Mouse (Mus musculus): Measurements from ENCODE around the gene Pafah1b2. TPM values are rescaled to one million over a fixed set of nuclear protein-coding genes. Genes with fewer than 3 reads are reported as not detected.

Gene Pafah1b2
- polyA plus RNA-seq, 1 experiment from 2014 or later, result 174 TPM

- Histone ChIP-seq H3K4me2 (no peak overlapping the region), H3K27ac (no peak overlapping the region), H3K9me3 (no peaks in the 10 kb centered on the region), H3K4me1 (no peaks in the 10 kb centered on the region), H3K36me3 (peaks cover 74% of the 10 kb centered on the region), H3K27me3 (no peaks in the 10 kb centered on the region), H3K4me3 (no peak overlapping the region), H3K9ac (no peak overlapping the region)
- WGBS, result 78% methylated on average over 13 of the region's 13 CpGs
- no peak for ATAC-seq (ENCODE audit: borderline replicate concordance, extremely low read depth, low FRiP score, low TSS enrichment)
Observed at GRCm38 (mm10) chr9:45945721-45946120, 66.8 kb downstream of the Pafah1b2 start.

GRCm38 (mm10) chr9:45944506-45945400, 67.7 kb downstream of the Pafah1b2 start:
- no peak for ATAC-seq (ENCODE audit: borderline replicate concordance, extremely low read depth, low FRiP score, low TSS enrichment)
- no peaks in the 10 kb centered on the region for H3K4me1 ChIP-seq
- no peaks in the 10 kb centered on the region for H3K27me3 ChIP-seq
- 78% methylated on average over 13 of the region's 13 CpGs for WGBS
- no peaks in the 10 kb centered on the region for H3K9me3 ChIP-seq
- peaks cover 65% of the 10 kb centered on the region for H3K36me3 ChIP-seq
- no peak overlapping the region for H3K4me2 ChIP-seq
- H3K9ac ChIP-seq, result no peak overlapping the region
- no peak overlapping the region for H3K27ac ChIP-seq
- H3K4me3 ChIP-seq, result no peak overlapping the region

- Histone ChIP-seq H3K36me3 (peaks cover 60% of the 10 kb centered on the region), H3K27me3 (no peaks in the 10 kb centered on the region), H3K4me3 (no peak overlapping the region), H3K4me1 (no peaks in the 10 kb centered on the region), H3K27ac (no peak overlapping the region), H3K9me3 (no peaks in the 10 kb centered on the region), H3K9ac (no peak overlapping the region), H3K4me2 (no peak overlapping the region)
- 84% methylated on average over 8 of the region's 8 CpGs for WGBS
- ATAC-seq (ENCODE audit: borderline replicate concordance, extremely low read depth, low FRiP score, low TSS enrichment), result no peak; the same call in 1 of the 2 replicates
Observed at GRCm38 (mm10) chr9:45943628-45944505, 68.6 kb downstream of the Pafah1b2 start.

GRCm38 (mm10) chr9:45942916-45943315, 69.6 kb downstream of the Pafah1b2 start:
- H3K4me2 ChIP-seq, result no peak overlapping the region
- H3K27me3 ChIP-seq, result no peaks in the 10 kb centered on the region
- H3K27ac ChIP-seq, result no peak overlapping the region
- 82% methylated on average over 8 of the region's 8 CpGs for WGBS
- H3K9me3 ChIP-seq, result no peaks in the 10 kb centered on the region
- no peaks in the 10 kb centered on the region for H3K4me1 ChIP-seq
- no peak for ATAC-seq (ENCODE audit: borderline replicate concordance, extremely low read depth, low FRiP score, low TSS enrichment)
- H3K36me3 ChIP-seq, result peaks cover 58% of the 10 kb centered on the region
- no peak overlapping the region for H3K4me3 ChIP-seq
- no peak overlapping the region for H3K9ac ChIP-seq

- H3K27me3 ChIP-seq, result no peaks in the 10 kb centered on the region
- WGBS, result 89% methylated on average over 16 of the region's 16 CpGs
- no peaks in the 10 kb centered on the region for H3K9me3 ChIP-seq
- peaks cover 53% of the 10 kb centered on the region for H3K36me3 ChIP-seq
- H3K4me1 ChIP-seq, result no peaks in the 10 kb centered on the region
- no peak overlapping the region for H3K9ac ChIP-seq
- no peak for ATAC-seq (ENCODE audit: borderline replicate concordance, extremely low read depth, low FRiP score, low TSS enrichment)
- no peak overlapping the region for H3K4me3 ChIP-seq
- no peak overlapping the region for H3K27ac ChIP-seq
- H3K4me2 ChIP-seq, result no peak overlapping the region
Observed at GRCm38 (mm10) chr9:45942464-45942863, 70.0 kb downstream of the Pafah1b2 start.

GRCm38 (mm10) chr9:45941329-45941888, 71.1 kb downstream of the Pafah1b2 start:
- WGBS, result 59% methylated on average over 18 of the region's 18 CpGs

GRCm38 (mm10) chr9:45939794-45940193, 72.7 kb downstream of the Pafah1b2 start:
- H3K4me1 ChIP-seq, result peaks cover 16% of the 10 kb centered on the region
- no peak overlapping the region for H3K4me2 ChIP-seq
- H3K4me3 ChIP-seq, result no peak overlapping the region
- H3K36me3 ChIP-seq, result peaks cover 41% of the 10 kb centered on the region
- H3K9me3 ChIP-seq, result no peaks in the 10 kb centered on the region
- 79% methylated on average over 6 of the region's 6 CpGs for WGBS
- H3K27me3 ChIP-seq, result no peaks in the 10 kb centered on the region
- H3K9ac ChIP-seq, result no peak overlapping the region
- H3K27ac ChIP-seq, result no peak overlapping the region
- no peak for ATAC-seq (ENCODE audit: borderline replicate concordance, extremely low read depth, low FRiP score, low TSS enrichment)

More at GRCm38 (mm10) chr9:45941329-45941888, 71.1 kb downstream of the Pafah1b2 start:
- H3K4me2 ChIP-seq, result no peak overlapping the region
- H3K36me3 ChIP-seq, result peaks cover 48% of the 10 kb centered on the region
- H3K9me3 ChIP-seq, result no peaks in the 10 kb centered on the region
- no peak overlapping the region for H3K9ac ChIP-seq
- H3K27me3 ChIP-seq, result no peaks in the 10 kb centered on the region
- no peak overlapping the region for H3K27ac ChIP-seq
- H3K4me1 ChIP-seq, result peaks cover 5% of the 10 kb centered on the region; the same call in 1 of the 2 replicates
- ATAC-seq (ENCODE audit: borderline replicate concordance, extremely low read depth, low FRiP score, low TSS enrichment), result no peak
- H3K4me3 ChIP-seq, result no peak overlapping the region

- 81% methylated on average over 15 of the region's 15 CpGs for WGBS
- H3K9me3 ChIP-seq, result no peaks in the 10 kb centered on the region
- no peak for ATAC-seq (ENCODE audit: borderline replicate concordance, extremely low read depth, low FRiP score, low TSS enrichment)
Observed at GRCm38 (mm10) chr9:45938952-45939637, 73.4 kb downstream of the Pafah1b2 start.

GRCm38 (mm10) chr9:45938088-45938487, 74.4 kb downstream of the Pafah1b2 start:
- H3K27me3 ChIP-seq, result no peaks in the 10 kb centered on the region
- no peak overlapping the region for H3K4me2 ChIP-seq
- WGBS, result 80% methylated on average over 8 of the region's 8 CpGs
- peaks cover 16% of the 10 kb centered on the region for H3K4me1 ChIP-seq
- H3K4me3 ChIP-seq, result no peak overlapping the region
- no peak for ATAC-seq (ENCODE audit: borderline replicate concordance, extremely low read depth, low FRiP score, low TSS enrichment)
- H3K27ac ChIP-seq, result no peak overlapping the region
- no peaks in the 10 kb centered on the region for H3K9me3 ChIP-seq
- peaks cover 30% of the 10 kb centered on the region for H3K36me3 ChIP-seq
- H3K9ac ChIP-seq, result no peak overlapping the region

More at GRCm38 (mm10) chr9:45938952-45939637, 73.4 kb downstream of the Pafah1b2 start:
- Histone ChIP-seq H3K4me2 (no peak overlapping the region), H3K27ac (no peak overlapping the region), H3K4me3 (no peak overlapping the region), H3K9ac (no peak overlapping the region), H3K27me3 (no peaks in the 10 kb centered on the region), H3K4me1 (peaks cover 16% of the 10 kb centered on the region), H3K36me3 (peaks cover 35% of the 10 kb centered on the region)

GRCm38 (mm10) chr9:45936883-45937282, 75.6 kb downstream of the Pafah1b2 start:
- no peak overlapping the region for H3K9ac ChIP-seq
- peaks cover 28% of the 10 kb centered on the region for H3K4me1 ChIP-seq
- 18% methylated on average over 3 of the region's 3 CpGs for WGBS
- H3K36me3 ChIP-seq, result peaks cover 18% of the 10 kb centered on the region
- peak overlapping the region; percentile 66; the same call in 1 of the 2 replicates for H3K27ac ChIP-seq
- no peak overlapping the region for H3K4me2 ChIP-seq
- peak; percentile 45; the same call in 1 of the 2 replicates for ATAC-seq (ENCODE audit: borderline replicate concordance, extremely low read depth, low FRiP score, low TSS enrichment)
- H3K27me3 ChIP-seq, result no peaks in the 10 kb centered on the region
- H3K4me3 ChIP-seq, result no peak overlapping the region
- no peaks in the 10 kb centered on the region for H3K9me3 ChIP-seq

GRCm38 (mm10) chr9:45935628-45936210, 76.8 kb downstream of the Pafah1b2 start, which contains the start of gene Tagln:
Gene Tagln, minus strand, starts transcription at chr9:45936058.
- Histone ChIP-seq H3K27ac (peak within 1 kb of the TSS; percentile 66), H3K4me3 (peak within 1 kb of the TSS; percentile 28), H3K4me1 (peaks cover 28% of the 10 kb centered on the region), H3K36me3 (peaks cover 14% of the 10 kb centered on the region; the same call in 1 of the 2 replicates), H3K27me3 (no peaks in the 10 kb centered on the region), H3K4me2 (peak within 1 kb of the TSS; percentile 52), H3K9ac (peak within 1 kb of the TSS; percentile 4; the same call in 1 of the 2 replicates), H3K9me3 (no peaks in the 10 kb centered on the region)
- peak; percentile 81 for ATAC-seq (ENCODE audit: borderline replicate concordance, extremely low read depth, low FRiP score, low TSS enrichment)
- WGBS, result 6% methylated on average over 21 of the region's 21 CpGs

All from lung, embryonic 15.5 days (tissue).